Comparison of ENCODE assay signal across 13 mouse cellular contexts in the genomic region with DNA sequence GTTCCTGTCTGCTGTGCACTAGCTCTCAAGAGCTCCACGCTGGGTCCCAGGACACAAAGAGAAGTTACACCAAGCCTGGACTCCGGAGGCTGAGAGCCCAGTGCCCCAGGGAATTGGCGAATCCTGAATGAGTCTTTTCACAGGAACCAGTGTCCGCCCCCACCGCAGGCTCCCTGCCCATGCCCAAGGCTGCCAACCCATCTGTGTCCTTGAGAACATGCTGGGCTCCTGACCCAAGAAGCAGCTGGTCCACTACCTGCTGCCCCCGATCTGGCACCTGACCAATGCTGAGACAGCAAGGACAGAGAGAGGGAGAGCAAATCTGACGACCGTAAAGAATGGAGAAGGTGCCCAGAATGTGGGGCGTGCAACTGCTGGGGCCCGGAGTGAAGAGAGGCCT.
DNase-seq lines count a peak whose midpoint lies in the region; ATAC-seq lines count a peak whose summit lies in the region.
"Had no signal": no experiment of that assay in that cellular context is flagged by ENCODE, and none has a peak within 500 bp of the region (broad histone marks: within the 10 kb centered on the region; RNA-seq: fewer than 3 reads in every experiment).

No protein-coding gene starts in this region.

- DNase-seq in ovary, postnatal 36 days (ENCODE audit: low spot score): peak; percentile 17
- no peak for DNase-seq in ovary, postnatal 14 days (ENCODE audit: low spot score)
- peak; percentile 98 for DNase-seq in cerebellum, postnatal 36 days
- DNase-seq in left cerebral cortex, adult 18-20 months (ENCODE audit: low spot score in 2 of 2): peak; percentile 78 to 81
- DNase-seq in heart, postnatal 10 days: no peak
- DNase-seq in embryo, embryonic 10.5 days (ENCODE audit: low spot score): no peak
- DNase-seq: adrenal gland, adult 8-10 months; heart, adult 11 months; thymus, postnatal 4 days had no signal

- H3K9me3 ChIP-seq in neural tube, embryonic 15.5 days (replicated peaks): no peaks in the 10 kb centered on the region
- H3K9me3 ChIP-seq: embryonic facial prominence, embryonic 13.5 days; limb, embryonic 13.5 days had no signal

- WGBS in neural tube, embryonic 15.5 days: 74% methylated on average over 10 of the region's 10 CpGs

- intact Hi-C loops in heart, postnatal 10 days (cut with DNase I): no loop called here

- H3K27ac ChIP-seq in neural tube, embryonic 15.5 days (replicated peaks): no peak overlapping the region
- H3K27ac ChIP-seq: embryonic facial prominence, embryonic 13.5 days; limb, embryonic 13.5 days had no signal

- no peaks in the 10 kb centered on the region for H3K36me3 ChIP-seq in neural tube, embryonic 15.5 days
- H3K36me3 ChIP-seq: embryonic facial prominence, embryonic 13.5 days; limb, embryonic 13.5 days had no signal

- no peak overlapping the region for H3K4me3 ChIP-seq in neural tube, embryonic 15.5 days (replicated peaks)
- H3K4me3 ChIP-seq: embryonic facial prominence, embryonic 13.5 days; limb, embryonic 13.5 days; myocyte had no signal

- no peaks in the 10 kb centered on the region for H3K27me3 ChIP-seq in neural tube, embryonic 15.5 days (replicated peaks)

- ATAC-seq in neural tube, embryonic 15.5 days (ENCODE audit: low FRiP score): no peak

- no peak overlapping the region for H3K4me2 ChIP-seq in neural tube, embryonic 15.5 days
- H3K4me2 ChIP-seq: embryonic facial prominence, embryonic 13.5 days; limb, embryonic 13.5 days had no signal

- H3K9ac ChIP-seq in neural tube, embryonic 15.5 days (replicated peaks): no peak overlapping the region
- H3K9ac ChIP-seq: embryonic facial prominence, embryonic 13.5 days; limb, embryonic 13.5 days had no signal

- peaks cover 21% of the 10 kb centered on the region for H3K4me1 ChIP-seq in neural tube, embryonic 15.5 days

Comparison
In these comparisons a context has a peak if more than half of its experiments do, and no peak if none do; other contexts are left out.
1. DNase-seq: peak in ovary, postnatal 36 days (single experiment), cerebellum, postnatal 36 days (2 of 2) and left cerebral cortex, adult 18-20 months (2 of 2); none in ovary, postnatal 14 days (single experiment), heart, postnatal 10 days (0 of 2) and embryo, embryonic 10.5 days (single experiment).